Mouse (Mus musculus) liver, embryonic 14.5 days (tissue): ENCODE results near the gene Gm11733. TPM values are rescaled to one million over a fixed set of nuclear protein-coding genes. Genes with fewer than 3 reads are reported as not detected.

Experiments
- ATAC-seq: fragments of 200-750 bp; cut with Nextera tagmentation; 2 replicates; pipeline ENCODE4 v1.8.0; 2017; ENCODE audit warnings: moderate number of reproducible peaks, mild to moderate bottlenecking, moderate library complexity; ENCODE audit not compliant: insufficient read depth
- DNase-seq, 3 experiments: peaks; one replicate each; pipeline ENCODE4 v3.0.0-alpha.2; 2012 to 2013; ENCODE audit warnings: low read depth in 3 of 3, low spot score in 3 of 3
- H3K27ac ChIP-seq: fragments of 300-500 bp; sonication (generic); 2 replicates; pipeline ENCODE4 v1.5.1; 2014; ENCODE audit warnings: moderate library complexity, mild to moderate bottlenecking, control low read depth, inconsistent platforms
- H3K27me3 ChIP-seq: fragments of 300-500 bp; sonication (generic); 2 replicates; pipeline ENCODE4 v1.6.1; 2014; ENCODE audit warnings: mild to moderate bottlenecking, low read length, moderate library complexity; ENCODE audit not compliant: control insufficient read depth, insufficient read depth
- H3K36me3 ChIP-seq: fragments of 300-500 bp; sonication (generic); replicated peaks from 2 replicates; pipeline ENCODE4 v1.6.1; 2014; ENCODE audit warnings: low read depth; ENCODE audit not compliant: control insufficient read depth, insufficient read depth
- H3K4me1 ChIP-seq, 2 experiments: fragments of 200-500 bp in 1 of 2; fragments of 300-500 bp in 1 of 2; sonication (generic) in 1 of 2; replicated peaks; 2 replicates each; pipeline ENCODE4 v1.6.1; 2012 to 2014; ENCODE audit warnings: antibody characterized with exemption in 1 of 2, inconsistent platforms in 1 of 2, low read length in 1 of 2; ENCODE audit not compliant: control insufficient read depth in 2 of 2, insufficient read depth in 2 of 2
- H3K4me2 ChIP-seq: fragments of 300-500 bp; sonication (generic); 2 replicates; pipeline ENCODE4 v1.6.1; 2014; ENCODE audit warnings: low read depth, mild to moderate bottlenecking, control low read depth, moderate library complexity
- H3K4me3 ChIP-seq, 2 experiments: fragments of 200-500 bp in 1 of 2; fragments of 300-500 bp in 1 of 2; sonication (generic) in 1 of 2; 2 replicates each; pipeline ENCODE4 v1.5.1; 2012 to 2014; ENCODE audit warnings: low read depth in 2 of 2, low read length in 2 of 2, mild to moderate bottlenecking in 2 of 2, control low read depth in 1 of 2, inconsistent platforms in 1 of 2, moderate library complexity in 1 of 2; ENCODE audit not compliant: insufficient read depth in 1 of 2
- H3K9ac ChIP-seq: fragments of 300-500 bp; sonication (generic); replicated peaks from 2 replicates; pipeline ENCODE4 v1.6.1; 2014; ENCODE audit warnings: mild to moderate bottlenecking, control low read depth, moderate library complexity
- H3K9me3 ChIP-seq: fragments of 300-500 bp; sonication (generic); 2 replicates; pipeline ENCODE4 v1.6.1; 2016; ENCODE audit warnings: low read length, mixed read lengths; ENCODE audit not compliant: control insufficient read depth
- CTCF ChIP-seq: IDR thresholded peaks from 2 replicates; pipeline ENCODE4 v1.5.1; 2016; ENCODE audit warnings: antibody characterized with exemption, low read depth, control low read depth
- EP300 ChIP-seq: IDR thresholded peaks from 2 replicates; pipeline ENCODE4 v1.6.1; 2016; ENCODE audit warnings: antibody characterized with exemption, low read depth
- WGBS: fragments of 180-500 bp; shearing (Covaris S2); extraction: QIAGEN DNeasy Blood & Tissue Kit; methylation state at CpG from one replicate; pipeline ENCODE4 v1.1.7; 2014; ENCODE audit not compliant: insufficient replicate concordance; 5-methylcytosine and 5-hydroxymethylcytosine counted together
- polyA plus RNA-seq, 2 experiments: library from polyadenylated mRNA; depleted of rRNA in 1 of 2; stranded (reverse) in 1 of 2; unstranded in 1 of 2; fragments of >200 nt; fragmentation: Nextera tagmentation in 1 of 2; extraction: Ambion mirVana in 1 of 2; gene quantifications; 2 replicates each; pipeline versions ENCODE4 v1.2.1 to v1.2.3; 2012 to 2014

The Gm11733 gene
- polyA plus RNA-seq, 2 experiments, result not detected

GRCm38 (mm10) chr11:117525606-117526349 lies 41.6 kb downstream of the Gm11733 start:
- TF ChIP-seq CTCF (no peak), EP300 (no peak)
- Histone ChIP-seq H3K4me1 (no peaks in the 10 kb centered on the region), H3K4me2 (no peak overlapping the region), H3K27me3 (no peaks in the 10 kb centered on the region), H3K9ac (no peak overlapping the region), H3K4me3 (no peak overlapping the region), H3K27ac (no peak overlapping the region), H3K36me3 (no peaks in the 10 kb centered on the region), H3K9me3 (no peaks in the 10 kb centered on the region)
- ATAC-seq (no peak), DNase-seq (no peak)
- 13% methylated on average over 18 of the region's 18 CpGs for WGBS

- WGBS, result 60% methylated on average over 10 of the region's 10 CpGs
- TF ChIP-seq EP300 (no peak), CTCF (no peak)
Measured at GRCm38 (mm10) chr11:117532374-117532773, 48.2 kb downstream of the Gm11733 start.

GRCm38 (mm10) chr11:117534912-117535311 lies 50.7 kb downstream of the Gm11733 start:
- TF ChIP-seq CTCF, result no peak
- no peak for TF ChIP-seq EP300
- H3K27me3 ChIP-seq, result no peaks in the 10 kb centered on the region
- 64% methylated on average over 10 of the region's 10 CpGs for WGBS
- H3K9ac ChIP-seq, result no peak overlapping the region
- no peak overlapping the region for H3K4me3 ChIP-seq
- DNase-seq (no peak), ATAC-seq (no peak)
- H3K4me2 ChIP-seq, result no peak overlapping the region
- no peaks in the 10 kb centered on the region for H3K36me3 ChIP-seq
- no peaks in the 10 kb centered on the region for H3K9me3 ChIP-seq
- H3K27ac ChIP-seq, result no peak overlapping the region
- H3K4me1 ChIP-seq, result no peaks in the 10 kb centered on the region

More at GRCm38 (mm10) chr11:117532374-117532773, 48.2 kb downstream of the Gm11733 start:
- no peak overlapping the region for H3K9ac ChIP-seq
- H3K27ac ChIP-seq, result no peak overlapping the region
- ATAC-seq, result no peak
- H3K4me2 ChIP-seq, result no peak overlapping the region
- H3K36me3 ChIP-seq, result no peaks in the 10 kb centered on the region
- H3K4me1 ChIP-seq, result no peaks in the 10 kb centered on the region
- no peak overlapping the region for H3K4me3 ChIP-seq
- no peak for DNase-seq
- no peaks in the 10 kb centered on the region for H3K27me3 ChIP-seq
- no peaks in the 10 kb centered on the region for H3K9me3 ChIP-seq

GRCm38 (mm10) chr11:117535491-117536304 lies 51.5 kb downstream of the Gm11733 start:
- no peak for ATAC-seq
- DNase-seq, result no peak

GRCm38 (mm10) chr11:117536586-117536985 lies 52.4 kb downstream of the Gm11733 start:
- DNase-seq, result no peak
- H3K27ac ChIP-seq, result no peak overlapping the region

More at GRCm38 (mm10) chr11:117535491-117536304, 51.5 kb downstream of the Gm11733 start:
- Histone ChIP-seq H3K27me3 (no peaks in the 10 kb centered on the region), H3K9me3 (no peaks in the 10 kb centered on the region), H3K4me3 (no peak overlapping the region), H3K27ac (no peak overlapping the region), H3K4me2 (no peak overlapping the region), H3K36me3 (no peaks in the 10 kb centered on the region), H3K9ac (no peak overlapping the region), H3K4me1 (no peaks in the 10 kb centered on the region)
- TF ChIP-seq EP300, result no peak
- no peak for TF ChIP-seq CTCF
- 43% methylated on average over 9 of the region's 9 CpGs for WGBS

More at GRCm38 (mm10) chr11:117536586-117536985, 52.4 kb downstream of the Gm11733 start:
- H3K9ac ChIP-seq, result no peak overlapping the region
- TF ChIP-seq CTCF (no peak), EP300 (no peak)
- H3K4me1 ChIP-seq, result no peaks in the 10 kb centered on the region
- no peak overlapping the region for H3K4me2 ChIP-seq
- no peak overlapping the region for H3K4me3 ChIP-seq
- no peaks in the 10 kb centered on the region for H3K27me3 ChIP-seq
- ATAC-seq, result no peak
- no peaks in the 10 kb centered on the region for H3K36me3 ChIP-seq
- 38% methylated on average over 3 of the region's 3 CpGs for WGBS
- H3K9me3 ChIP-seq, result no peaks in the 10 kb centered on the region

Other genes with a start within 250 kb of the Gm11733 start
- 3.4 and 3.7 TPM in 2 replicates for gene Tnrc6c, start 169.9 kb downstream of the Gm11733 start, polyA plus RNA-seq (2012; rRNA removed)
- 2.4 and 2.6 TPM in 2 replicates for gene Tnrc6c, start 169.9 kb downstream of the Gm11733 start, polyA plus RNA-seq (2014; fragmentation: Nextera tagmentation; extraction: Ambion mirVana)